Mouse (Mus musculus): ENCODE data around the gene Nck2. TPM values are rescaled to one million over a fixed set of nuclear protein-coding genes. Genes with fewer than 3 reads are reported as not detected.

Nck2 gene
- polyA plus RNA-seq, 1 experiment from 2014 or later = 41.7 TPM

DNA sequence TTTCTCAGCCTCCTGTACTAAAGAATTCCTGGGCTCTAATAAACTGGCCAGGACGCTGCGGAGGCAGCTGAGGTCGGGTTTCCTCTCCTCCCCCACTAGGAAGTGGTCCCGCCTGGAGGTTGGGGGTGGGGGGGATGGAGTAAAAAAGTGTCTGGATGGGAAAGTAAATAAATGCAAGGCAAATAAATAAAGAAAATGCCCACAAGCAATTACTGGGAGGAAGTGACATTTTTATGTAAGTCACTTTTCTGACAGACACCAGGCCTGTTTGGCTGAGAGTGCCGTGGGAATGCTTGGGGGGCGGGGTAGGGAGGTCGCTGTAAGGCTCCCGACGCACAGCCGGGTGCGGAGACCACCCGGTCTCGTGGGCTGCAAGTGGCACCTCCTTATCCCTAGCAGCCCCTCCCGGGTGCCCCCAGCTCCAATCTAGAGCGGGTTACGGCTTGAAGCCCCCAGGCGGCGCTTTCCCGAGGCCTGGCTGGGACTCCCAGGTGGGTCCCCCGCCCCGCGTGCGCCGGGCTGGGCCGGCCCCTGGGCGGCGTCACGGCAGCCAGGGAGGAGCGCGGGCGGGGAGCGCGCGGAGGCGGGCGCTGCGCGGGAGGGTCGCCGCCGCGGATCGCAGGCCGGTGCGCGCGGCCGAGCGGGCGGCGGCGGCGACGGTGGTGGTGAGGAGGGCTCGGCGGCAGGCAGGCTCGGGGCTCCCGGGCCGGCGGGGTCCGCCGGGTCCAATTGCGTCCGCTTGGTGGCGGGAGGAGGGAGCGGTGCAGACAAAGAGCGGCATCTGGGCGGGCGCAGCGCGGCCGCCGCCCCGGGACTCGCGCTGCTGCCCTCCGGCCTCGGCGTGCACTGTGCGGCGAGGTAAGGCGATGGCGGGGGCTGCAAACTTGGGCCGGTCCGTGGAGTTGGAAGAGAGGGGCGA is 1.1 kb downstream of the Nck2 start:
- DNase-seq (ENCODE audit: low spot score) = peak; percentile 92
- Histone ChIP-seq H3K4me2 (ENCODE audit: low read depth) (peak overlapping the region; percentile 63), H3K4me1 (ENCODE audit: control insufficient read depth, insufficient read depth, low read length) (peaks cover 12% of the 10 kb centered on the region), H3K9me3 (ENCODE audit: control insufficient read depth, low read length) (no peaks in the 10 kb centered on the region), H3K4me3 (ENCODE audit: low read depth, low read length) (peak overlapping the region; percentile 75), H3K36me3 (ENCODE audit: control insufficient read depth, insufficient read depth, low read length) (no peaks in the 10 kb centered on the region), H3K9ac (ENCODE audit: low read length) (peak overlapping the region; percentile 98), H3K27ac (ENCODE audit: low read depth, low read length) (peak overlapping the region; percentile 95), H3K27me3 (ENCODE audit: control insufficient read depth, insufficient read depth, low read length) (no peaks in the 10 kb centered on the region)
- ATAC-seq (ENCODE audit: insufficient read depth, low FRiP score, low TSS enrichment) = peak; percentile 94
- under 1% methylated on average over 70 of the region's 86 CpGs for WGBS

DNA sequence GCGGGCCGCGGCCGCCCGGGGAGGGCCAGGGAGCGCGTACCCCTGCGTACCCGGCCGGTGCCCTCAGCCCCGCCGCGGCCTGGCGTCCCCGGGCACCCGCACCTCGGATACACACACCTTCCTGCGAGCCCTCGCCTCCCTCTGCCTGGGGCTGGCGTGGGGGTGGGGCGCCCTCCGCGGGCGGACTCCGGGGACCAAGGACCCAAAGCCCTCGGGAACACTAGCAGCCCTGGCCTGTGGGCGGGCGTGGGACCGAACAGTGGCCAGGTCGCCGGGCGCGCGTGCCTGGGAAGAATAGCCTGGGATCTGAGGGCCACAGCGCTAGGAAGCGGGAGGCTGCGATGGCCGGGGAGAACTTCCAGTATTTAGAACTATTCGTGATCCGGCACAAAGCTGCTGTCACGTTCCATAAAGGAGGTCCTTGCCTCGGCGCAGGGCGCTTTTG is 1.7 kb downstream of the Nck2 start:
- peak; percentile 74 for ATAC-seq (ENCODE audit: insufficient read depth, low FRiP score, low TSS enrichment)
- H3K9me3 ChIP-seq (ENCODE audit: control insufficient read depth, low read length) = no peaks in the 10 kb centered on the region
- peak; percentile 70 for DNase-seq (ENCODE audit: low spot score)
- WGBS = under 1% methylated on average over 43 of the region's 44 CpGs
- peak overlapping the region; percentile 95 for H3K27ac ChIP-seq (ENCODE audit: low read depth, low read length)
- peak overlapping the region; percentile 98 for H3K9ac ChIP-seq (ENCODE audit: low read length)
- peak overlapping the region; percentile 75 for H3K4me3 ChIP-seq (ENCODE audit: low read depth, low read length)
- H3K36me3 ChIP-seq (ENCODE audit: control insufficient read depth, insufficient read depth, low read length) = no peaks in the 10 kb centered on the region
- H3K4me2 ChIP-seq (ENCODE audit: low read depth) = peak overlapping the region; percentile 63
- no peaks in the 10 kb centered on the region for H3K27me3 ChIP-seq (ENCODE audit: control insufficient read depth, insufficient read depth, low read length)
- peaks cover 12% of the 10 kb centered on the region for H3K4me1 ChIP-seq (ENCODE audit: control insufficient read depth, insufficient read depth, low read length)

DNA sequence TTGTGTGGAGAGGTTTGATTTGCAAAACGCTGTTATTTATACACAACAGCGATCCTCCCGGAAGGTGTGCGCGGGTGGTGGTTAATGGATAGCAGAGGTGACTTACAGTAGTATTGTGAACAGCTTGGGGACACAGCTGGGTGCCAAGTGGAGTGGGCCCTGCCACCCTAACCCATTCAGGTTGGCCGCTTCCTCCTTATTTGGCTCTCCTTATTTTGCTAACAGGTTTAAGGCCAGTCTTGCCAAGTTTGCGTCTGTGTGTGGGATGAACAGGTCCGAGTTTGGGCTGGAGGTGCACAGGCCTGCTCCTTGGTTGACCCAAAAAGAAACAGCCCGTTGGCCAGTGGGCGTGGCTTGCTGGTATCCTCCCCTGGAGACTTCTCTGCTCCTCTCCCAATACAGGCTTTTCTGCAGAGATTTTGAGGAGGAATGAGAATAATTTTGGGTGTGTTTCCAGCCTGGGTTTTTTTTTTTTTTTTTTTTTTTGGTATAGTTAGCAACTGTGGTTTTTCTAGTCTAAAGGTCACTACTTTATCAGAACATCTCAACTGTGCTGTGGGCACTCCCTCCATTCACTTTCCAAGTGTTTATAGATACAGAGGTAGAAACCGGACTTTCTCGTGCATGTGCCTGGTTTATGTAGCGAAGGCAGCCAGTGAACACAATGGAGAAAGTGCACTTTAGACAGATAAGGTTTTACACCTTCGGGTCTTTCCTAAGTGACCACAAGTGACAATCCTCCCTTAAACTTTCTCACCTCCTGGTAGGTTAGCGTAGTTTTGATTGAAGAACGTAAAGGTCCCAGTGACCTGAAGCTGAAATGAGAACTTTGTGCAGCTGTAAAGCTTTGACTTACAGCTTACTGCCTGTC is 2.6 kb downstream of the Nck2 start:
- ATAC-seq (ENCODE audit: insufficient read depth, low FRiP score, low TSS enrichment) (no peak), DNase-seq (ENCODE audit: low spot score) (peak; percentile 40)
- Histone ChIP-seq H3K27ac (ENCODE audit: low read depth, low read length) (peak overlapping the region; percentile 95; the same call in 1 of the 2 replicates), H3K27me3 (ENCODE audit: control insufficient read depth, insufficient read depth, low read length) (no peaks in the 10 kb centered on the region), H3K4me1 (ENCODE audit: control insufficient read depth, insufficient read depth, low read length) (peaks cover 12% of the 10 kb centered on the region), H3K9ac (ENCODE audit: low read length) (peak overlapping the region; percentile 98), H3K36me3 (ENCODE audit: control insufficient read depth, insufficient read depth, low read length) (no peaks in the 10 kb centered on the region), H3K4me2 (ENCODE audit: low read depth) (peak overlapping the region; percentile 63), H3K4me3 (ENCODE audit: low read depth, low read length) (peak overlapping the region; percentile 75), H3K9me3 (ENCODE audit: control insufficient read depth, low read length) (no peaks in the 10 kb centered on the region)
- WGBS = 18% methylated on average over 16 of the region's 16 CpGs

DNA sequence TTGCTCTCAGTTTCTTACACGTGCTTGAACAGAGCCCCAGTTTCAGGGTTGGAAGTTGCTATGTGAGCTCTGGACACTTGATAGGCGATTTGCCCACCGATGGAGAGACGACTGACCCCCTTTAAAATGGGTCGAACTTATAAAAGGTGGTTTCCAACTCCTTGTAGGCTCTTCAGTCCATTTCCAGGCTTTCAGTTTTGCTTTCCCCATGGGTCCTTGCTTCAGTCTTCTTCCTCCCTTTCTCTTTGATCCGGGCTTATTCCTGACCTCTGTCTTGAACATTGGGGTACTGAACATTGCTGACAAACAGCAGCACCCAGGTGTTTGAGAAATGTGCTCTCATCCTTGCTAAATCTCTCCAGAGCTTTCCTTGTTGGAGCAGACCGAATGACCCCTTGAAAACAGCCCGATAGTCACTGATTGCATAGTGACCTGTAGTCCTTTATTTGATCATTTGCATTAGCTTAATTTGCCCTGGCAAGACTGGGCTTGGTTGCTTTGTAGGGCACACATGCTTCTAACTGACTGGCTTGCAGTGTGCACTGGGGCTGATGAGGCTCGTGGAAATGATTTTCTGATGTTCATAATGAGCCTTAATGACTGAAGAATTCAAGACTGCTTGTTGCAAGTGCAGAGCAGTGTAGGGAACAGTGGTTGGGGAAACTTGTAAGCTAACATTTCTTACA is 3.4 kb downstream of the Nck2 start:
- H3K9ac ChIP-seq (ENCODE audit: low read length) = no peak overlapping the region
- WGBS = 56% methylated on average over 9 of the region's 9 CpGs
- H3K9me3 ChIP-seq (ENCODE audit: control insufficient read depth, low read length) = no peaks in the 10 kb centered on the region
- no peak overlapping the region for H3K27ac ChIP-seq (ENCODE audit: low read depth, low read length)
- peaks cover 12% of the 10 kb centered on the region for H3K4me1 ChIP-seq (ENCODE audit: control insufficient read depth, insufficient read depth, low read length)
- H3K36me3 ChIP-seq (ENCODE audit: control insufficient read depth, insufficient read depth, low read length) = no peaks in the 10 kb centered on the region
- ATAC-seq (ENCODE audit: insufficient read depth, low FRiP score, low TSS enrichment) (no peak), DNase-seq (ENCODE audit: low spot score) (no peak)
- H3K4me3 ChIP-seq (ENCODE audit: low read depth, low read length) = peak overlapping the region; percentile 75
- peak overlapping the region; percentile 63 for H3K4me2 ChIP-seq (ENCODE audit: low read depth)
- H3K27me3 ChIP-seq (ENCODE audit: control insufficient read depth, insufficient read depth, low read length) = no peaks in the 10 kb centered on the region

DNA sequence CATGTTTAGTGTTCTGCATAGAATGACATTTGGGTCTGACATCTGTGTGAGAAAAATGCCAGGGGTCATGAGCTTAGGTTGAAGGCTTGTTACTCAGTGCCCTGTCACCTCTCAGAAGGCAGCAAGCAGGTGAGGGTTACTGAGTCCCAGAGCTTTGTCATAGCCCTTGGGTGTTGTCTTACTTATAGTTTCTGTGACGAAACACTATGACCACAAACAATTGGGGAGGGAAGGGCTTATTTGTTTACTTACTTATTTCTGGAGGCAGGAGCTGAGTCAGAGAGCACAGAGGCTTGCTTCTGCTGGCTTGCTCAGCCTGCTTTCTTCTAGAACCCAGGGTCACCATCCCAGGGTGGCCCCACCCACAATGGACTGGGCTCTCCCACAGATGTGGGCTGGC is 6.4 kb downstream of the Nck2 start:
- Histone ChIP-seq H3K4me3 (ENCODE audit: low read depth, low read length) (no peak overlapping the region), H3K36me3 (ENCODE audit: control insufficient read depth, insufficient read depth, low read length) (no peaks in the 10 kb centered on the region), H3K4me1 (ENCODE audit: control insufficient read depth, insufficient read depth, low read length) (peaks cover 12% of the 10 kb centered on the region), H3K9me3 (ENCODE audit: control insufficient read depth, low read length) (no peaks in the 10 kb centered on the region), H3K27ac (ENCODE audit: low read depth, low read length) (no peak overlapping the region), H3K4me2 (ENCODE audit: low read depth) (no peak overlapping the region), H3K9ac (ENCODE audit: low read length) (no peak overlapping the region), H3K27me3 (ENCODE audit: control insufficient read depth, insufficient read depth, low read length) (no peaks in the 10 kb centered on the region)
- ATAC-seq (ENCODE audit: insufficient read depth, low FRiP score, low TSS enrichment) = no peak
- DNase-seq (ENCODE audit: low spot score) = no peak
- WGBS = 87% methylated on average over 1 of the region's 1 CpGs

DNA sequence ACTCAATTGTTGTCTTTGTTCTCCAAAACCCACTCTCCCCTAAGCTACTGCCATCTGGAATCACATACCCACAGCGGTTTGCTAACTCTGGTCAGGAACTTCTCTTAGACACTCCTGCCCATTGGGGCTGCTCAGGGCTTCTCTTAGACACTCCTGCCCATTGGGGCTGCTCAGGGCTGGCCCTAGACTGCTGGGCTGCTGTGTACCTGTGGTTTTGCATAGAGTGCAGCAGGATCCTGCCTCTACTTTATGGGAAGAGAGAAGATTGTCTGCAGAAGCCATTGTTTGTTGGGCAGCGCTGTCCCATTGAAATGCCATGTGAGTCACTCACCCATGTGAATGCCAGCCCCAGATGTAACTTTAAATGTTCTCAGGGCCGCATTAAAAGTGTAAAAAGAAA is 9.3 kb downstream of the Nck2 start:
- ATAC-seq (ENCODE audit: insufficient read depth, low FRiP score, low TSS enrichment) (no peak), DNase-seq (ENCODE audit: low spot score) (no peak)
- 75% methylated on average over 3 of the region's 3 CpGs for WGBS

DNA sequence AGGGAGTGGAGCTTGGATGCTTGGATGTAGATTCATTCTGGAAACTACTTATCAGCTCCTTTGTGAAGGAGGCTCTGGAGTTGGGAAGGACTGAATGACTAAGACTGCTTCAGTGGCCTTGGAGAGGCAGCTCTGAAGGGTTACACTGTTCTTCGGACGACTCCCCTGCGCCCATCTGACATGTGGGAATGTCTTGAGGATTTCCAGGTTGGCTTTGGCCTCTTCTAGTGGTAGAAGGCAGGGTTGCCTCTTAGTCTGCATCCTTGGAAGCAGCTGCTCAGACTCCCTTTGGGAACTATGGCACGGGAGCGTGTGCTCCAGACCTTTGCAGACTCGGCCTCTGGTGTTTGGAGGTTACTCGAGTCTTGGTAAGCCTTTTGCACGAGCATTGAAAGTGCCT is 10.4 kb downstream of the Nck2 start:
- Histone ChIP-seq H3K4me2 (ENCODE audit: low read depth) (no peak overlapping the region), H3K27me3 (ENCODE audit: control insufficient read depth, insufficient read depth, low read length) (no peaks in the 10 kb centered on the region), H3K4me1 (ENCODE audit: control insufficient read depth, insufficient read depth, low read length) (no peaks in the 10 kb centered on the region; the same call in 1 of the 2 replicates), H3K9me3 (ENCODE audit: control insufficient read depth, low read length) (no peaks in the 10 kb centered on the region), H3K9ac (ENCODE audit: low read length) (no peak overlapping the region), H3K27ac (ENCODE audit: low read depth, low read length) (no peak overlapping the region), H3K36me3 (ENCODE audit: control insufficient read depth, insufficient read depth, low read length) (no peaks in the 10 kb centered on the region), H3K4me3 (ENCODE audit: low read depth, low read length) (no peak overlapping the region)
- ATAC-seq (ENCODE audit: insufficient read depth, low FRiP score, low TSS enrichment) (no peak), DNase-seq (ENCODE audit: low spot score) (no peak)
- 83% methylated on average over 8 of the region's 8 CpGs for WGBS

More for the DNA sequence above, 9.3 kb downstream of the Nck2 start:
- Histone ChIP-seq H3K4me1 (ENCODE audit: control insufficient read depth, insufficient read depth, low read length) (no peaks in the 10 kb centered on the region; the same call in 1 of the 2 replicates), H3K9me3 (ENCODE audit: control insufficient read depth, low read length) (no peaks in the 10 kb centered on the region), H3K36me3 (ENCODE audit: control insufficient read depth, insufficient read depth, low read length) (no peaks in the 10 kb centered on the region), H3K4me2 (ENCODE audit: low read depth) (no peak overlapping the region), H3K27me3 (ENCODE audit: control insufficient read depth, insufficient read depth, low read length) (no peaks in the 10 kb centered on the region), H3K9ac (ENCODE audit: low read length) (no peak overlapping the region), H3K27ac (ENCODE audit: low read depth, low read length) (no peak overlapping the region), H3K4me3 (ENCODE audit: low read depth, low read length) (no peak overlapping the region)

DNA sequence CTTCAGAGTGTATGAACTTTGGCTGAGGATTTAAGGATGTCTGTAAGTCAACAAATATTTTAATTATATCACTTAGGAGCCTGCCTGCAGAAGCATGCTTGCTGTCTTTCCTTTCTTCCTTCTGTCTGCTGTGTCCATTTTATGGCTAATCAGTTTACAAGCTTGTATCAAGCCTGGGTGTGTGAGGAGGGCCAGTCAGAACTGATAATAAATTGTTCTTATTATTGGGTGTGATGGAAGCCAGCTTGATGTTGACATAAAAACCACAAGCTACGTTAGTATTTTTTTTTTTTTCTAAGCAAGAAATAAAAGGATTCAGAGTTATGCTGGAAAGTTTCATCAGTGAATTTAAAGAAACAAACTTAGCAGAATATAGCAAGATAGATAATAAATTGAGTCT is 10.8 kb downstream of the Nck2 start:
- Histone ChIP-seq H3K4me3 (ENCODE audit: low read depth, low read length) (no peak overlapping the region), H3K27ac (ENCODE audit: low read depth, low read length) (no peak overlapping the region), H3K4me1 (ENCODE audit: control insufficient read depth, insufficient read depth, low read length) (no peaks in the 10 kb centered on the region; the same call in 1 of the 2 replicates), H3K9me3 (ENCODE audit: control insufficient read depth, low read length) (no peaks in the 10 kb centered on the region), H3K27me3 (ENCODE audit: control insufficient read depth, insufficient read depth, low read length) (no peaks in the 10 kb centered on the region), H3K9ac (ENCODE audit: low read length) (no peak overlapping the region), H3K36me3 (ENCODE audit: control insufficient read depth, insufficient read depth, low read length) (no peaks in the 10 kb centered on the region), H3K4me2 (ENCODE audit: low read depth) (no peak overlapping the region)
- WGBS = 70% methylated on average over 1 of the region's 1 CpGs
- ATAC-seq (ENCODE audit: insufficient read depth, low FRiP score, low TSS enrichment) (no peak), DNase-seq (ENCODE audit: low spot score) (no peak)
